Mouse (Mus musculus) liver, embryonic 16.5 days (tissue): Measurements from ENCODE around the gene Ltb. TPM values are rescaled to one million over a fixed set of nuclear protein-coding genes. Genes with fewer than 3 reads are reported as not detected.

ENCODE experiments used
- ATAC-seq: fragments of 200-750 bp; cut with Nextera tagmentation; 2 replicates; pipeline ENCODE4 v1.8.0; 2017; ENCODE audit warnings: low read depth, mild to moderate bottlenecking, moderate number of reproducible peaks, moderate library complexity
- H3K27ac ChIP-seq: fragments of 300-500 bp; sonication (generic); 2 replicates; pipeline ENCODE4 v1.5.1; 2014; ENCODE audit warnings: mild to moderate bottlenecking, low read length
- H3K27me3 ChIP-seq: fragments of 300-500 bp; sonication (generic); 2 replicates; pipeline ENCODE4 v1.6.1; 2014; ENCODE audit warnings: low read depth, low read length, mixed read lengths; ENCODE audit not compliant: control insufficient read depth, insufficient read depth
- H3K36me3 ChIP-seq: fragments of 300-500 bp; sonication (generic); 2 replicates; pipeline ENCODE4 v1.6.1; 2014; ENCODE audit warnings: mild to moderate bottlenecking; ENCODE audit not compliant: control insufficient read depth, insufficient read depth
- H3K4me1 ChIP-seq: fragments of 300-500 bp; sonication (generic); 2 replicates; pipeline ENCODE4 v1.6.1; 2014; ENCODE audit warnings: low read depth, low read length, mixed read lengths; ENCODE audit not compliant: control insufficient read depth
- H3K4me2 ChIP-seq: fragments of 300-500 bp; sonication (generic); 2 replicates; pipeline ENCODE4 v1.6.1; 2014; ENCODE audit warnings: low read depth, low read length, mixed read lengths
- H3K4me3 ChIP-seq: fragments of 300-500 bp; sonication (generic); 2 replicates; pipeline ENCODE4 v1.5.1; 2014; ENCODE audit warnings: low read depth, mild to moderate bottlenecking, low read length
- H3K9ac ChIP-seq: fragments of 300-500 bp; sonication (generic); 2 replicates; pipeline ENCODE4 v1.6.1; 2014; ENCODE audit warnings: low read depth, low read length
- H3K9me3 ChIP-seq: fragments of 300-500 bp; sonication (generic); replicated peaks from 2 replicates; pipeline ENCODE4 v1.6.1; 2016; ENCODE audit warnings: low read length; ENCODE audit not compliant: control insufficient read depth
- WGBS: fragments of 180-500 bp; shearing (Covaris S2); extraction: QIAGEN DNeasy Blood & Tissue Kit; methylation state at CpG from one replicate; pipeline ENCODE4 v1.1.7; 2014; ENCODE audit not compliant: insufficient replicate concordance; 5-methylcytosine and 5-hydroxymethylcytosine counted together
- polyA plus RNA-seq: library from polyadenylated mRNA; unstranded; fragments of >200 nt; fragmentation: Nextera tagmentation; extraction: Ambion mirVana; gene quantifications from 2 replicates; pipeline ENCODE4 v1.2.1, GENCODE M21; 2015

Ltb gene
- polyA plus RNA-seq, 1 experiment from 2014 or later, result 2.4 TPM

DNA sequence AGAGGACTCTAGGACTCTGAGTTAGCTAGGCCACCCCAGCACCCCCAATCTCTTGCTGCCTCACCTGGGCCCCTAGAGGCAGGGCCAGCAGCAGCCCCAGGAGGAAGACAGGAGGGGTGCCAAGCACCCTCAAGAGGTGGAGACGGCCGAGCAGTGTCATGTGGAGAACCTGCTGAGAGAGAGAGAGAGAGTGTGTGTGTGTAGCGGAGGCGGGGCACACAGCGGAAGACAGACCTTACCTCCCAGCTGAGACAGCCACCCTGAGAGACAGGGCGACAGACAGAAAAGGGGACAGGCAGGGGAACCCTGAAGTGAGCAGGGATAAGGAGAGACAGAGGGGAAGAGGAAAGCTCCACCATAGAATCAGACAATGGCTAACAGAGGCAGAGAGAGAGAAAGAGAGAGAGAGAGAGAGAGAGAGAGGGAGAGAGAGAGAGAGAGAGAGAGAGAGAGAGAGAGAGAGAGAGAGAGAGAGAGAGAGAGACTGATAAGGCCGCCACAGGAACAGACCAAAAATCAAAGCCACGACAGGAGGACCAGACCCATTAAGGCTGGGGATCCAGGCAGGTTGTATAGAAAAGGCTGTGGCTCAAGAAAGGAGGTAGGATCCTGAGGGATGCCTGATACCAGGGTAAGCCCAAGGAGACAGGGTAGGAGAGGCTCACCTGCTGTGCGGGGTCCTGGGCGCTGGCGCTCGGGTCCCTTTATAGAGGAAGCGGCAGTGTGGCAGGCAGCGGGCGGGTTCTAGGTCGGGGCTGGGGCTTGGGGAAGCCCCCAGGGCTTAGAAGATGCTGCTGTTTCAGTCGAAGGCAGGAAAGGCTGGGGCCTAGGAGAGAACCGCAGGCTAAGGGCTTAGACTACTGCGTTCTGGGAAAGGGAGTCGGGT is 10.5 kb downstream of the Ltb start, which contains the start of gene Lta:
Gene Lta, minus strand, starts transcription at position 858 of the 886 bp plus-strand sequence.
- Histone ChIP-seq H3K4me3 (no peak within 1 kb of the TSS), H3K36me3 (no peaks in the 10 kb centered on the region), H3K9me3 (no peaks in the 10 kb centered on the region), H3K9ac (no peak within 1 kb of the TSS), H3K27me3 (peaks cover 35% of the 10 kb centered on the region), H3K4me1 (no peaks in the 10 kb centered on the region), H3K27ac (no peak within 1 kb of the TSS), H3K4me2 (no peak within 1 kb of the TSS)
- ATAC-seq, result no peak
- 34% methylated on average over 20 of the region's 20 CpGs for WGBS

DNA sequence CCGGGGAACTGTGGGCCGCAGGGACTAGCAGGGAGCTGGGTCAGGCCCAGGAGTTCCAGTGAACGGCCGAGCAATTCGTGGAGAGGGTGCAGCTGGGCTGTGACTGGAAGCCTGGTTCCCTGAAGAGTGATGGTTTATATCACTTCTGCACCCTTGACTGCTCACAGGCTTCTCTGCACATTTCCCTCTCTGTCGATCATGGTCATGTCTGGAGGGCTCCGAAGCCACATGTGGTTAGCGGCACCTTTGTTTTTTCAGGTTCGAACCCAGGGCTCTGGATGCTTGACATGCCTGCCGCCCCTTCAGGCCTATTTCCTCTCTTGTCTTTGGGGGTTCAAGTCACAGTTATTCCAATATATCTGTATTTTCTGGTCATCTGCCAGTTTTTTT is 11.1 kb downstream of the Ltb start:
- no peak overlapping the region for H3K4me3 ChIP-seq

DNA sequence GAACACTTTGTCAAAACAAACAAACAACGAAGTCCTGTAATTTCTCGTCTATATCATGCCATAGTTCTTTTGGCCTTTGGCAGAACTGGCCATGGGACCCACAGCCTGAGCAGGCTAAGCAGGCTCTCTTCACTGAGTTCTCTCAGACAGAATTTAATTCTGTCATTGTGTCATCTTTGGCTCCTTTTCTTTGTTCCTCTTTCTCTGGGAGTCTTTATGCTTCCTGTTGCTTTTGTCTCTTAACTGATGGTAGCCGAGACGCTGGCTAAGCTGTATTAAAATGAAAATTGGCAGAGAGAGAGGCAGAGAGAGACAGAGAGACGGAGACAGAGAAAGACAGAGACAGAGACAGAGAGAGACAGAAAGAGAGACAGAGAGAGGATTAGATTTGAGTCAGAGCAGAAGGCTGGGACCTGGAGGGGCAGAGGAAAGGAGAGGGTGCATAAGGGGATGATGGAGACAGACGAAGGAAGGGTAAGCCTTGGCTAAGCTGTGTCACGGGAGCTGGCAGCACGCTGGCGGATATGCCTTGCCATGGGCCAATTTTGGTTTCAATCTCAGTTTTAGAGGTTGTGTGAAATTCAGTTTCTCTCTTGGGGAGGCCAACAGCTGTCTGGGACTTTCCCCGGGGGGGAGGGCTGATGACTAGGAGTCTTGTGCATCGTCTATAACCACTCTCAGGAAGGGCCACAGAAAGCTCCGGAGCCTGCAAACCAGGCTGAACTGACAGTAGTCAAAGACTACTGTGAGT is 15.7 kb downstream of the Ltb start:
- no peak for ATAC-seq
- H3K27me3 ChIP-seq, result peaks cover 5% of the 10 kb centered on the region
- H3K27ac ChIP-seq, result no peak overlapping the region
- H3K4me3 ChIP-seq, result no peak overlapping the region
- H3K9ac ChIP-seq, result no peak overlapping the region
- 42% methylated on average over 12 of the region's 12 CpGs for WGBS
- no peaks in the 10 kb centered on the region for H3K9me3 ChIP-seq
- H3K36me3 ChIP-seq, result no peaks in the 10 kb centered on the region
- H3K4me2 ChIP-seq, result no peak overlapping the region
- H3K4me1 ChIP-seq, result peaks cover 3% of the 10 kb centered on the region; the same call in 1 of the 2 replicates

More for the DNA sequence above, 11.1 kb downstream of the Ltb start:
- Histone ChIP-seq H3K27ac (no peak overlapping the region), H3K4me2 (no peak overlapping the region), H3K9me3 (no peaks in the 10 kb centered on the region), H3K4me1 (no peaks in the 10 kb centered on the region), H3K36me3 (no peaks in the 10 kb centered on the region), H3K9ac (no peak overlapping the region), H3K27me3 (peaks cover 32% of the 10 kb centered on the region)
- no peak for ATAC-seq
- 49% methylated on average over 10 of the region's 10 CpGs for WGBS

DNA sequence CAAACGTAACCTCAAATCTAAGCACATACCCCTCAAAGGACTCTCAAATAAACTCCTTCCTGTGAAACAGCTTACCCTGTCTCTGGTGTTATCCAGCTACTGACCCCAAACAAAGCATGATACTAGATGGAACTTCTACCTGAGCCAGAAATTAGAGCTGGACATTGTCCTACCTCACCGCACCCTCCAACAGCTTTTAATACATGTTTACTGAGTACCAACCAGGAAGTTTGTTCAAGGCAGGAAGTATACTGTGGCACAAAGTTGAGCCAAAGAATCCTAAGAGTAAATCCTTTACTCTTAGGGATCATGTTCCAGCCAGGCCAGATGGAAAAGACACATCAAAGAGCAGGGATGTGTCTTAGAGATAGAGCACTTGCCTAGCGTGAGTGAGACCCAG is 16.4 kb downstream of the Ltb start:
- Histone ChIP-seq H3K9ac (no peak overlapping the region), H3K4me2 (no peak overlapping the region), H3K4me1 (peaks cover 3% of the 10 kb centered on the region; the same call in 1 of the 2 replicates), H3K36me3 (no peaks in the 10 kb centered on the region), H3K9me3 (no peaks in the 10 kb centered on the region), H3K4me3 (no peak overlapping the region), H3K27me3 (no peaks in the 10 kb centered on the region), H3K27ac (no peak overlapping the region)
- no peak for ATAC-seq
- 45% methylated on average over 3 of the region's 3 CpGs for WGBS

DNA sequence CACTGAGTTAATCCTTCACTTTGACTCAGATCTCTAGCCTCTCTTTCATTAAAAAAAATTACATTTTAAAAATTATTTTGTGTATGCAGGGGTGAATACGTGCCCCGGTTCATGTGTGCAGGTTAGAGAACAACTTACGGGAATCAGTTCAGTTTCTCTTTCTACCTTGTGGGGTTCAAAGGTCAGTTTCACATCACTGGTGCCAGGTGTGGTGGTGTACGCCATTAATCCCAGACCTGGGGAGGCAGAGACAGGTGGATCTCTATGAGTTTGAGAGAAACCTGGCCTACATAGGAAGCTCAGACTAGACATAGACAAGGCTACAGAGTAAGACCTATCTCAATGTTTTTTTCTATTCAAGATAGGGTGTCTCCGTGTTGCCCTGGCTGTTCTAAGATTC is 18.8 kb downstream of the Ltb start:
- 71% methylated on average over 5 of the region's 5 CpGs for WGBS
- Histone ChIP-seq H3K4me2 (no peak overlapping the region), H3K9ac (no peak overlapping the region), H3K36me3 (no peaks in the 10 kb centered on the region), H3K4me1 (peaks cover 3% of the 10 kb centered on the region; the same call in 1 of the 2 replicates), H3K4me3 (no peak overlapping the region), H3K27me3 (no peaks in the 10 kb centered on the region), H3K27ac (no peak overlapping the region), H3K9me3 (no peaks in the 10 kb centered on the region)
- ATAC-seq, result no peak

DNA sequence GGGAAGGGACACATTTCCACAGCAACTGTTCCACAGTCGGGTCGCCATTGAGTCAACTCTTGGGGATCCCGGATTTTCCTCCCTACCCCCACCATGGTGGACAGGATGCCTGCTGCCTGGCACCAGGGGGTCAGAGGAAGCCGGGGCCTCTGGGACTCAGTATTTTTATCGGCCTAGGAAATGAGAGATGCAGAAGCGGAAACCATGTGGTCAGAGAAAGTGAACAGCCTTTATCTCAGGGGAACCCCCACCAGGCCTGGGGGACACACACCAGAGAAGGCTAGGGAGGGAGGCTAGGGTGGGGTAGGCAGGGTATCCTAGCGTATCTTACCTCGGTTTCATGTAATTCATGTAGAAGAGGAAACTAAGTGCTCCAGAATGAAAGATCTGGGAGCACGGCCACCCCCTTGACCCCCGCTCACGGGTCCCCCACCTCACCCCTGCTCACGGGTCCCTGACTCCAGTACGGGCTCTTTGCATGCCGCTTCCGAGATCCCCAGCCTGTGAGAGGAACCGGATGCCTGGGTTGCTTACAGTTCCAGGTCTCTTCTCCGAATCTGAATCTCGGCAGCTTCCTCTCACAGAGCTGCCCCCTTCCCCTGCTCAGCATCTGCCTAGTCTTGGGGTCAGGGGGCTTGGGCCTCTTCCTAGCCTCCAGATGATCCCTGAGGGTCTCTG is 24.4 kb downstream of the Ltb start:
- Histone ChIP-seq H3K36me3 (0 out of 2 replicates have a peak, but pooled peaks cover 3% of the 10 kb centered on the region), H3K27ac (peak overlapping the region; percentile 16), H3K4me2 (peak overlapping the region; percentile 14), H3K27me3 (no peaks in the 10 kb centered on the region), H3K4me3 (peak overlapping the region; percentile 9; the same call in 1 of the 2 replicates), H3K4me1 (peaks cover 8% of the 10 kb centered on the region; the same call in 1 of the 2 replicates), H3K9ac (no peak overlapping the region), H3K9me3 (no peaks in the 10 kb centered on the region)
- 12% methylated on average over 18 of the region's 18 CpGs for WGBS
- peak; percentile 57 for ATAC-seq

DNA sequence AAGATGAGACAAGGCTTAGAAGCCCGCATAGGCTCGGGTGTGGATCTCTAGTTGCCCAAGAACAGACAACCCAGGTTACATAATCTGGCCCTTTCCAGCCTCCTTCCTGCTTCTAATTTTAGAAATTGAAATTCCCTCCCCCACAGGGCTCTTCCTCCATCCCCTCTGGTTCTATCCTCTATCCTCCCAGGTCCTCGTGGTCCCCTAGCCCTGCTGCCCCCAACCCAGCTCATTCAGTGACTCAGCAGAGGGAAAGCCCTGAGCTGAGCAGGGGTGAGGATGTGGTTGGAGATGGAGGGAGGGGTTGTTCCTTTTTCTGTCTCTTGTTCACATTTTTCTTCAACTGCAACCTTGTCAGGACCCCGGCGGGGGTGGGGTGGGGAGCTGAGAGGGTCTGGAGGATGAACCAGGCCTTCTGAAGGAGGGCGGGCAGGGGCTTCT is 25.4 kb downstream of the Ltb start:
- Histone ChIP-seq H3K9ac (no peak overlapping the region), H3K9me3 (no peaks in the 10 kb centered on the region), H3K27me3 (no peaks in the 10 kb centered on the region), H3K4me1 (peaks cover 8% of the 10 kb centered on the region; the same call in 1 of the 2 replicates), H3K27ac (peak overlapping the region; percentile 59), H3K4me2 (no peak overlapping the region), H3K36me3 (0 out of 2 replicates have a peak, but pooled peaks cover 3% of the 10 kb centered on the region), H3K4me3 (no peak overlapping the region)
- WGBS, result 17% methylated on average over 6 of the region's 6 CpGs
- ATAC-seq, result no peak

DNA sequence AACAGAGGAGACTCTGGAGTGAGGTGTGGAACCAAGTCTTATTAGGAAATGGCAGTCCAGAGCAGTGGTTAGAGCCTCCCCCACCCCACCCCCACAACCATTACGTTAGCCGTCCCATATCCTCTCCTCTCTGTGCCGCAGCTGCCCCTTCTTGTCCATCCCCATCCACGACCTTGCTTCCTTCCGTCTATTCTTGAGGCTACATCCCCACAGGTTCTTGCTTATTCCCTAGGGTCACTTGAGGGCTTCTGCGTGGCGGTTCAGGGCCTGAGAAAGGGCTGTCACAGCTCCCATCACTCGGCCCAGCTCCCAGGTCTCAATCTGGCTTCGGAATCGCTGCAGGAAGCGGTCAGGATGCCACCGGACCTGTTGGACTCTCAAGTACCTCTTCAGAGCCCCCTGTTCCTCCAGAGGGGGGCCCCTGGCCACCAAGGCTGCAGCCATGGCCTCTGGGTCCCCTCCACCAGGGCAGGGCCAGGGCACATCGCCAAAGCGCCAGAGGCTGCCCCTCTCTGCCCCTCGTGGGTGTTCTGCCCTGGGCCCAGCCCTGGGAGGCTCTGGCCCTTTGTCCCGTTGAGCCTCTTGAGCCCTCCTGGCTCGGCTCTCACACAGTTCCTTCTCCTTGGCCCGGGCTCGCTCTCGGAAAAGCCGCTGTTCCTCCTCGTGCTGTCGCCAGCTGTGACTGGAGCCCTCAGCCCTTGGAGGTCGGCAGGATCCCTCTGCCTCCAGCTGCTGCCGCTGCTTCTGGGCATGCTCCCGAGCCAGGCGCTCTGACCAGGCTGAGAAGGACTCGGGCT is 26.1 kb downstream of the Ltb start, which contains the start of gene Gm16181:
Gene Gm16181, plus strand, starts transcription at position 679 of the 797 bp plus-strand sequence.
- no peaks in the 10 kb centered on the region for H3K27me3 ChIP-seq
- peak within 1 kb of the TSS; percentile 59 for H3K27ac ChIP-seq
- H3K4me2 ChIP-seq, result no peak within 1 kb of the TSS
- peaks cover 8% of the 10 kb centered on the region; the same call in 1 of the 2 replicates for H3K4me1 ChIP-seq
- no peak for ATAC-seq
- no peak within 1 kb of the TSS for H3K9ac ChIP-seq
- H3K4me3 ChIP-seq, result no peak within 1 kb of the TSS
- peaks cover 3% of the 10 kb centered on the region; the same call in 1 of the 2 replicates for H3K36me3 ChIP-seq
- H3K9me3 ChIP-seq, result no peaks in the 10 kb centered on the region
- 56% methylated on average over 28 of the region's 28 CpGs for WGBS
